Mouse (Mus musculus): ENCODE data around the gene Sox30. TPM values are rescaled to one million over a fixed set of nuclear protein-coding genes. Genes with fewer than 3 reads are reported as not detected.
"Not testable (repeated sequence)": the region's sequence is repeated elsewhere in the genome, so short reads cannot be mapped to it uniquely, and the experiment has no call there.

Sox30 gene
- polyA plus RNA-seq, 1 experiment = not detected

DNA sequence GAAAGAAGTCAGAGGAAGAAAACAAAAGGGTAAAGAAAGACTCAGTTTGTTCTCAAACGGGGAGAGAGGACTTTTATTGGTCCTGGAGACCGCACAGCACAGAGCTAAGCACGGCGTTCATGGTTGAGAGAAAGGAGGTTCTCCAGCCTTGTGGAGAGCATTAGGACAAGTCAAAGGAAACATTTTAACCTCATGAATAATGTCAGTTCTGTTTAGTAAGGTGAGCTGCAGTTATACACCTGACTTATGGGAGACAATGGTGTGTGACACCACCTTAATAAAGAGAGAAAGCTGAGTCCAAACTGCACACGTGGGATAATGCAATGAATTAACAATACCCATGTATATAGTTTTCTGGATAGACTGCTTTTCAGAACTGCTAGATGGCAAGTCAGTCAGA is 64.7 kb downstream of the Sox30 start:
- Histone ChIP-seq H3K4me2 (ENCODE audit: low read depth) (no peak overlapping the region), H3K27me3 (ENCODE audit: control insufficient read depth, insufficient read depth, insufficient read length) (no peaks in the 10 kb centered on the region), H3K79me2 (ENCODE audit: control insufficient read depth, insufficient read depth) (no peaks in the 10 kb centered on the region), H3ac (ENCODE audit: control insufficient read depth, insufficient read length) (no peak overlapping the region), H3K4me3 (no peak overlapping the region), H3K36me3 (ENCODE audit: control insufficient read depth, insufficient read depth) (no peaks in the 10 kb centered on the region)
- TF ChIP-seq E2F4 (IDR thresholded peaks at IDR 0.05; ENCODE audit: insufficient read depth) (no peak), MAX (IDR thresholded peaks at IDR 0.05; ENCODE audit: low read depth) (no peak), USF1 (IDR thresholded peaks at IDR 0.05; ENCODE audit: low read depth) (no peak), POLR2AphosphoS2 (IDR thresholded peaks at IDR 0.05; ENCODE audit: insufficient read length, low read depth) (no peak), SRF (IDR thresholded peaks at IDR 0.05; ENCODE audit: control insufficient read depth, insufficient read length, low read depth) (no peak), MYOG (IDR thresholded peaks at IDR 0.05; ENCODE audit: control insufficient read depth in 1 of 3, insufficient read depth in 1 of 3, insufficient read length in 2 of 3, low read depth in 2 of 3) (no peak), REST (IDR thresholded peaks at IDR 0.05; ENCODE audit: insufficient read depth, insufficient read length) (no peak), CEBPB (IDR thresholded peaks at IDR 0.05; ENCODE audit: insufficient read depth, poor library complexity, severe bottlenecking) (no peak), MYOD1 (IDR thresholded peaks at IDR 0.05; ENCODE audit: control insufficient read depth in 1 of 3, insufficient read length in 2 of 3, low read depth in 2 of 3) (no peak), TCF3 (IDR thresholded peaks at IDR 0.05; ENCODE audit: insufficient read length, low read depth) (no peak), TCF12 (IDR thresholded peaks at IDR 0.05; ENCODE audit: insufficient read depth, poor library complexity, severe bottlenecking) (no peak), POLR2A (IDR thresholded peaks at IDR 0.05; ENCODE audit: insufficient read length, low read depth) (no peak)

DNA sequence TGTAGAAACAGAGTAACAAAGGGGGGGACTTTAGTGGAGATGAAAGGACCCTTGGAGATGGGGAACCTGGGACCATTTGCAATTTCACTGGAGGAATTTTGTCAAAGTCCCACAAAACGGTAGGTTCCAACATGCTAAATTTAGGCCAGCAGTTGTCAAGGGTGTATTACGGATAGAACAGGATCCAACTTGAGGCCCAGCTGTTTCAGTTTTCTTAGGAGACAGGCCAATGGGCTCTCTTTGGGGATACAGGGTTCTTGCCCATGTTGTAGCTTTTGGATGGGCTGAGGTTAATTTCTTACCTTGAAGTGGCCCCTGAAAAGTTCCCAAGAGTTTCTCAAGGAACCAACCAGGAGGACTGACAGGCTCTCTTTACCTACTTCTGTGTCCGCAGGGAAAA is 67.2 kb downstream of the Sox30 start:
- Histone ChIP-seq H3K4me2 (ENCODE audit: low read depth) (no peak overlapping the region), H3K4me3 (no peak overlapping the region), H3K27me3 (ENCODE audit: control insufficient read depth, insufficient read depth, insufficient read length) (no peaks in the 10 kb centered on the region), H3ac (ENCODE audit: control insufficient read depth, insufficient read length) (no peak overlapping the region), H3K36me3 (ENCODE audit: control insufficient read depth, insufficient read depth) (no peaks in the 10 kb centered on the region), H3K79me2 (ENCODE audit: control insufficient read depth, insufficient read depth) (no peaks in the 10 kb centered on the region)
- peak in 1 of 3 experiments; percentile 44 for TF ChIP-seq MYOD1 (IDR thresholded peaks at IDR 0.05; ENCODE audit: control insufficient read depth in 1 of 3, insufficient read length in 2 of 3, low read depth in 2 of 3)
- no peak for TF ChIP-seq CEBPB (IDR thresholded peaks at IDR 0.05; ENCODE audit: insufficient read depth, poor library complexity, severe bottlenecking)
- peak in 1 of 3 experiments; percentile 81 for TF ChIP-seq MYOG (IDR thresholded peaks at IDR 0.05; ENCODE audit: control insufficient read depth in 1 of 3, insufficient read depth in 1 of 3, insufficient read length in 2 of 3, low read depth in 2 of 3)

DNA sequence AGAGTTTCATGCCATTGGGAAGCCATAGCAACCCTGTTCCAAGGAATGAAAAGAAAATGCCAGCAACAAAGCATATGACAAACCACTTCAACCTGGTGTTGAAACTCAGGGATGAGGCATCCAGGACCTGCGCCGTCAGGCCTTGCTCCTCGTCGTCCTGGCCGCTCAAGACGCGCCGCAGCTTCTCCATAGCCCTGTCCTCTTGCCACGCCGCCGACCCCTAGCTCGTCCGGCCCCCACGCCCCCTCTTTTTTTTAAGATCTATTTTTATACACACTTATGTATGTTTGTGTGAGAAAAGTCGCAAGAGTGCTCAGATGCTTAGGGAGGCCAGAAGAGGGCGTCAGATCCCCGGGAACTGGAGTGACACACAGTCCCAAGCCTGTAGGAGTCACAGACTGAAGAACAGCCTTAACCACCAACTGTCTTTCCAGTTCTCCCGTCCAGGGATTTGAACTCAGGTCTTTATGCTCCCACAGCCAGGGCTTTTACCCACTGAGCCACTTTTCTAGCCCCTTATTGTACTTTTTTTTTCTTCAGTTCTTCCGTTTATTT is 72.1 kb downstream of the Sox30 start, which contains the start of gene Gm12166:
Gene Gm12166 (minus strand): TSS at position 217 of the 555 bp plus-strand sequence.
- H3ac ChIP-seq (ENCODE audit: control insufficient read depth, insufficient read length); H3K4me3 ChIP-seq; H3K79me2 ChIP-seq (ENCODE audit: control insufficient read depth, insufficient read depth); H3K4me2 ChIP-seq (ENCODE audit: low read depth); H3K36me3 ChIP-seq (ENCODE audit: control insufficient read depth, insufficient read depth); H3K27me3 ChIP-seq (ENCODE audit: control insufficient read depth, insufficient read depth, insufficient read length): not testable (repeated sequence)

- not testable (repeated sequence) for H3K4me2 ChIP-seq (ENCODE audit: low read depth); H3ac ChIP-seq (ENCODE audit: control insufficient read depth, insufficient read length); H3K36me3 ChIP-seq (ENCODE audit: control insufficient read depth, insufficient read depth)
These were observed 73.3 kb downstream of the Sox30 start for GRCm38 (mm10) chr11:46053457-46053856.

GRCm38 (mm10) chr11:46054311-46054710 is 74.2 kb downstream of the Sox30 start:
- Histone ChIP-seq H3K4me3 (no peak overlapping the region), H3K36me3 (ENCODE audit: control insufficient read depth, insufficient read depth) (no peaks in the 10 kb centered on the region), H3K79me2 (ENCODE audit: control insufficient read depth, insufficient read depth) (peaks cover 29% of the 10 kb centered on the region), H3ac (ENCODE audit: control insufficient read depth, insufficient read length) (no peak overlapping the region), H3K27me3 (ENCODE audit: control insufficient read depth, insufficient read depth, insufficient read length) (no peaks in the 10 kb centered on the region), H3K4me2 (ENCODE audit: low read depth) (no peak overlapping the region)
- TF ChIP-seq TCF3 (IDR thresholded peaks at IDR 0.05; ENCODE audit: insufficient read length, low read depth) (no peak), REST (IDR thresholded peaks at IDR 0.05; ENCODE audit: insufficient read depth, insufficient read length) (no peak), MYOD1 (IDR thresholded peaks at IDR 0.05; ENCODE audit: control insufficient read depth in 1 of 3, insufficient read length in 2 of 3, low read depth in 2 of 3) (no peak)

More at GRCm38 (mm10) chr11:46053457-46053856, 73.3 kb downstream of the Sox30 start:
- peaks cover 21% of the 10 kb centered on the region for H3K79me2 ChIP-seq (ENCODE audit: control insufficient read depth, insufficient read depth)
- H3K4me3 ChIP-seq; H3K27me3 ChIP-seq (ENCODE audit: control insufficient read depth, insufficient read depth, insufficient read length): not testable (repeated sequence)

Data from myocyte (in vitro differentiated cells).